Mouse (Mus musculus) neural tube, embryonic 14.5 days (tissue): Measurements from ENCODE around the gene Rnf115. TPM values are rescaled to one million over a fixed set of nuclear protein-coding genes. Genes with fewer than 3 reads are reported as not detected.
A peak's percentile ranks its signal among the peaks of the same experiment; 100 is the strongest.

Experiments
- ATAC-seq: fragments of 200-750 bp; cut with Nextera tagmentation; 2 replicates; pipeline ENCODE4 v1.8.0; 2017; ENCODE audit warnings: low read depth, mild to moderate bottlenecking, moderate TSS enrichment, moderate library complexity
- H3K27ac ChIP-seq: fragments of 300-500 bp; sonication (generic); 2 replicates; pipeline ENCODE4 v1.5.1; 2014; ENCODE audit warnings: low read depth, mild to moderate bottlenecking, control low read depth, low read length, moderate library complexity, mixed read lengths
- H3K27me3 ChIP-seq: fragments of 300-500 bp; sonication (generic); 2 replicates; pipeline ENCODE4 v1.6.1; 2014; ENCODE audit warnings: low read length; ENCODE audit not compliant: control insufficient read depth, insufficient read depth
- H3K36me3 ChIP-seq: fragments of 300-500 bp; sonication (generic); 2 replicates; pipeline ENCODE4 v1.6.1; 2014; ENCODE audit warnings: low read length, mixed read lengths; ENCODE audit not compliant: control insufficient read depth, insufficient read depth
- H3K4me1 ChIP-seq: fragments of 300-500 bp; sonication (generic); 2 replicates; pipeline ENCODE4 v1.6.1; 2014; ENCODE audit warnings: low read length; ENCODE audit not compliant: control insufficient read depth, insufficient read depth
- H3K4me2 ChIP-seq: fragments of 300-500 bp; sonication (generic); 2 replicates; pipeline ENCODE4 v1.6.1; 2014; ENCODE audit warnings: mild to moderate bottlenecking, low read depth, low read length, control low read depth
- H3K4me3 ChIP-seq: fragments of 300-500 bp; sonication (generic); 2 replicates; pipeline ENCODE4 v1.5.1; 2014; ENCODE audit warnings: low read depth, low read length, control low read depth, mixed read lengths
- H3K9ac ChIP-seq: fragments of 300-500 bp; sonication (generic); replicated peaks from 2 replicates; pipeline ENCODE4 v1.6.1; 2014; ENCODE audit warnings: low read depth, mild to moderate bottlenecking, control low read depth, low read length, mixed read lengths
- H3K9me3 ChIP-seq: fragments of 300-500 bp; sonication (generic); 2 replicates; pipeline ENCODE4 v1.6.1; 2016; ENCODE audit warnings: low read length; ENCODE audit not compliant: control insufficient read depth
- WGBS: fragments of 180-500 bp; shearing (Covaris S2); extraction: QIAGEN DNeasy Blood & Tissue Kit; methylation state at CpG from one replicate; pipeline ENCODE4 v1.1.7; 2014; 5-methylcytosine and 5-hydroxymethylcytosine counted together
- polyA plus RNA-seq: library from polyadenylated mRNA; unstranded; fragments of >200 nt; fragmentation: Nextera tagmentation; extraction: Ambion mirVana; gene quantifications from 2 replicates; pipeline ENCODE4 v1.2.1, GENCODE M21; 2014

Rnf115 gene
- polyA plus RNA-seq, 1 experiment from 2014 or later, result 81.9 TPM

DNA sequence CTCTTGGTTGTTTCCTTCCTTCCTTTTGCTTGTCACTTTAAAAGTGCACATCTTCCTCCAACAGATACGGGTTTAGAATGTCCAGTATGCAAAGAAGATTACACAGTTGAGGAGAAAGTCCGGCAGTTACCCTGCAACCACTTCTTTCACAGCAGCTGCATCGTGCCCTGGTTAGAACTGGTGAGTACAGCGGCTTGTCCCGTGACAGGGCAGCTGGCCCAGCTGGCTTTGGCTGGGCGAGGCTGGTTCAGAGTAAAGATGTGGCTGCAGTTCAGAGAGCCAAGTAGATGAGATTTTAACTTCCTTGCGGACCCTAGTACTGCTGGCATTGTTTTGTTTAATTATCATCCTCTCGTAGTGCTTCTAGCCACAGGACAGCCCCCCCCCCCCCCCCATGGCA is 61.0 kb downstream of the Rnf115 start:
- no peak overlapping the region for H3K27ac ChIP-seq
- 87% methylated on average over 8 of the region's 8 CpGs for WGBS
- H3K4me3 ChIP-seq, result no peak overlapping the region
- H3K9me3 ChIP-seq, result no peaks in the 10 kb centered on the region
- H3K4me2 ChIP-seq, result no peak overlapping the region
- no peak for ATAC-seq
- peaks cover 18% of the 10 kb centered on the region; the same call in 1 of the 2 replicates for H3K36me3 ChIP-seq
- no peaks in the 10 kb centered on the region for H3K27me3 ChIP-seq
- H3K4me1 ChIP-seq, result no peaks in the 10 kb centered on the region
- H3K9ac ChIP-seq, result no peak overlapping the region

GRCm38 (mm10) chr3:96800254-96800653 is 72.8 kb downstream of the Rnf115 start:
- no peak overlapping the region for H3K9ac ChIP-seq
- 86% methylated on average over 11 of the region's 11 CpGs for WGBS
- no peak overlapping the region for H3K4me2 ChIP-seq
- ATAC-seq, result no peak
- no peak overlapping the region for H3K4me3 ChIP-seq
- H3K9me3 ChIP-seq, result no peaks in the 10 kb centered on the region
- no peaks in the 10 kb centered on the region for H3K4me1 ChIP-seq
- peaks cover 6% of the 10 kb centered on the region; the same call in 1 of the 2 replicates for H3K36me3 ChIP-seq
- no peak overlapping the region for H3K27ac ChIP-seq
- H3K27me3 ChIP-seq, result no peaks in the 10 kb centered on the region

- 87% methylated on average over 1 of the region's 1 CpGs for WGBS
- Histone ChIP-seq H3K4me3 (no peak overlapping the region), H3K4me2 (no peak overlapping the region), H3K27ac (no peak overlapping the region), H3K4me1 (no peaks in the 10 kb centered on the region), H3K36me3 (no peaks in the 10 kb centered on the region), H3K9me3 (no peaks in the 10 kb centered on the region), H3K9ac (no peak overlapping the region), H3K27me3 (no peaks in the 10 kb centered on the region)
- no peak for ATAC-seq
Observed at GRCm38 (mm10) chr3:96802214-96802613, 74.8 kb downstream of the Rnf115 start.

GRCm38 (mm10) chr3:96808136-96808535 is 80.7 kb downstream of the Rnf115 start:
- ATAC-seq, result no peak
- 77% methylated on average over 3 of the region's 3 CpGs for WGBS
- H3K4me3 ChIP-seq, result no peak overlapping the region
- no peak overlapping the region for H3K27ac ChIP-seq
- no peaks in the 10 kb centered on the region for H3K27me3 ChIP-seq
- no peak overlapping the region for H3K9ac ChIP-seq
- H3K9me3 ChIP-seq, result no peaks in the 10 kb centered on the region
- H3K36me3 ChIP-seq, result no peaks in the 10 kb centered on the region
- H3K4me2 ChIP-seq, result no peak overlapping the region
- H3K4me1 ChIP-seq, result no peaks in the 10 kb centered on the region

DNA sequence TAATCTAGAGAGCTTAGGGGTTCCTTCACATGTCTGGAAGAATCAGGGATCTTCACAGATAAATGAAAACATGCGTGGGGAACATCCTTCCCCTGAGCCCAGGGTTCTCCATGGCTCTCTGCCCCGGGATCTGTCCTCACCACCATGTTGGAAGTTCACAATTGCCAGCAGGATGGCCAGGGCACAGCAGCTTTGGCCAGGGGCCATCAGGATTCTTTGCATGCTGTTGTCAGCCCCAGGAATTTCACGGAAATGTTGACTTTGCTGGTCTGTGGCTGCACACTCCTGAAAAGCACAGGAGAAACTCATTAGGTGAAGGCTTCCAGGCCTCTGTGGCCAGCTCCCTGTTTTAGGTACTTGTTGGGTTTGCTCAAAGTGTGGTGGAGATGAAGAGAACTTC is 81.2 kb downstream of the Rnf115 start:
- no peak for ATAC-seq
- Histone ChIP-seq H3K36me3 (no peaks in the 10 kb centered on the region), H3K9ac (no peak overlapping the region), H3K4me3 (no peak overlapping the region), H3K4me2 (no peak overlapping the region), H3K9me3 (no peaks in the 10 kb centered on the region), H3K4me1 (no peaks in the 10 kb centered on the region), H3K27ac (no peak overlapping the region), H3K27me3 (no peaks in the 10 kb centered on the region)
- WGBS, result 85% methylated on average over 3 of the region's 3 CpGs

- Histone ChIP-seq H3K4me1 (no peaks in the 10 kb centered on the region), H3K9me3 (no peaks in the 10 kb centered on the region), H3K4me3 (no peak overlapping the region), H3K27ac (no peak overlapping the region), H3K36me3 (no peaks in the 10 kb centered on the region), H3K27me3 (no peaks in the 10 kb centered on the region), H3K9ac (no peak overlapping the region), H3K4me2 (no peak overlapping the region)
- 87% methylated on average over 3 of the region's 3 CpGs for WGBS
- ATAC-seq, result no peak
Observed at GRCm38 (mm10) chr3:96811232-96811631, 83.8 kb downstream of the Rnf115 start.

DNA sequence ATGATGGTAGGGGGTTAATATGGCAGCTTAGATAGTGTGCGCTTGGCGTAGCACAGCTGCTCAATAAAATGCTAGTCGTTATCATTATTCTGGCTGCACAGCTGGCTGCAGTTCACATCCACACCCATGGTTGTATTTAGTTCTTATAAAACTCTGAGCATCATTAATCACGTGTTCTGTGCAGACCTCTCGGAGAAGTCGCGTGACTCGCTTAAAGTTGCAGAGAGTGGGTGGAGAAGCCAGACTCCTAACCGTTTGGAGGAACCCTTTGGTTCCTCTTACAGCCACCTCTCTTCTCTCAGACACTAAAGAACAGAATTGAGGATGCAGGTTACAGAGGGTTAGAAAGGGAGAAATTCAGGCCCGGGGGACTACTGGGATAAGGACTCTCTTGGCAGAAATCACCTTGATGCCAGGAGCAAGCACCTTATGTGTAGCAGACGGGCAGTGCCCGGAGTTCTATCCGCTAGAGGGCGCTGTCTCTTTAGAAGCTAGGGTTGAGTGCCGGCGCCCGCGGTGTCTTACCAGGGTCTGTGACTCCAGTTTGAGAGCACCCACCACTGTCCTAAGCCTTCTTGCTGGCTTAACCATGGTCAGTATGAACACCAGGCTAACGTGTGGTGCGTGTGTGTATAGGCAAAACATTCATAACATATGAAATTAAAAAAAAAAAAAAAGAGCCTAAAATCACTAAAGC is 85.1 kb downstream of the Rnf115 start:
- WGBS, result 41% methylated on average over 20 of the region's 20 CpGs
- Histone ChIP-seq H3K4me1 (no peaks in the 10 kb centered on the region), H3K36me3 (no peaks in the 10 kb centered on the region), H3K27me3 (no peaks in the 10 kb centered on the region), H3K9me3 (no peaks in the 10 kb centered on the region), H3K4me3 (no peak overlapping the region), H3K4me2 (no peak overlapping the region), H3K9ac (no peak overlapping the region), H3K27ac (no peak overlapping the region)
- peak; percentile 31; the same call in 1 of the 2 replicates for ATAC-seq

GRCm38 (mm10) chr3:96813106-96813505 is 85.6 kb downstream of the Rnf115 start:
- H3K4me1 ChIP-seq, result no peaks in the 10 kb centered on the region
- no peaks in the 10 kb centered on the region for H3K36me3 ChIP-seq
- no peak for ATAC-seq
- no peaks in the 10 kb centered on the region for H3K9me3 ChIP-seq
- H3K4me3 ChIP-seq, result no peak overlapping the region
- 38% methylated on average over 9 of the region's 9 CpGs for WGBS
- H3K27ac ChIP-seq, result no peak overlapping the region
- no peak overlapping the region for H3K4me2 ChIP-seq
- H3K27me3 ChIP-seq, result no peaks in the 10 kb centered on the region
- no peak overlapping the region for H3K9ac ChIP-seq

DNA sequence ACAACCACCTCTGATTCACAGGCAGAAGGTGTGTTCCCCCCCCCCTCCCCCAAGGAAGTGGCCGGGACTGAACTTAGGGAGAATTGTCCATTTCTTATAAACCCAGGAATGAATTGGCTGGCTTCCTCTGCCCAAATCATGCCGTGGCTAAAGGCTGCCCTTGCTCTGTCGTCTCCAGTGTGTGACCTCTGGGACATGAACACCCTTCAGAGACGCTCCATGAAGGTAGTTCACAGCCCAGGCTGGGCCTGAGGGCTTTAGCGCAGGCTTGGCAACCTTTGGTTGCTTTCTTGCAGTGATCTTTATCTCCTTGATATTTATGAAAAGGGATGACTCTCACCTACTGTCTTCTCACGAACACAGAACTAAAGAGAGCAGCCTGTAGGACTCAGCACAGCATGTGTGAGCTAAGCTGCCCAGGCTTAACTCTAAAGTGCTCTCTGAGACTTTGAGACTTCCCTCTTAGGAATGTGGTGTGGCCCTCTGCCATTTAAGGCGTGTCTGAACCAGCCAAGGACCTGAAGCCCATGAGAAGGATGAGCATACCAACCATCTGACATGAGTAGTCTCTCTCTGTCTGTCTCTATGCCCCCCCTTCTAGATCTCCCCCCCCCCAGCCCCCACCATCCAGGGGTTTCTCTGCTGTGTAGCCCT is 86.3 kb downstream of the Rnf115 start:
- 72% methylated on average over 7 of the region's 7 CpGs for WGBS
- H3K9ac ChIP-seq, result no peak overlapping the region
- no peak overlapping the region for H3K4me3 ChIP-seq
- no peaks in the 10 kb centered on the region for H3K9me3 ChIP-seq
- H3K36me3 ChIP-seq, result no peaks in the 10 kb centered on the region
- H3K27ac ChIP-seq, result no peak overlapping the region
- no peak for ATAC-seq
- no peak overlapping the region for H3K4me2 ChIP-seq
- H3K27me3 ChIP-seq, result no peaks in the 10 kb centered on the region
- H3K4me1 ChIP-seq, result no peaks in the 10 kb centered on the region
